Mouse (Mus musculus): ENCODE results near the gene Pdk3. TPM values are rescaled to one million over a fixed set of nuclear protein-coding genes. Genes with fewer than 3 reads are reported as not detected.

Pdk3 gene
- total RNA-seq, 2 experiments from 2014 or later = 19.0 to 19.6 TPM

Other genes starting within 250 kb of the Pdk3 start
- gene Pola1, start 200.0 kb downstream of the Pdk3 start, total RNA-seq (2021) = 10 to 100 TPM in 1 of 2 experiments, 1 to 10 TPM in 1; 9.0 to 10.0 TPM
- gene Pcyt1b, start 177.3 kb downstream of the Pdk3 start, total RNA-seq (2021) = 10 to 100 TPM; 64.8 to 67.3 TPM
- gene AU015836, start 136.5 kb upstream of the Pdk3 start, total RNA-seq (2021) = not detected